Comparison of ENCODE assay signal across 25 mouse cellular contexts in the genomic region with DNA sequence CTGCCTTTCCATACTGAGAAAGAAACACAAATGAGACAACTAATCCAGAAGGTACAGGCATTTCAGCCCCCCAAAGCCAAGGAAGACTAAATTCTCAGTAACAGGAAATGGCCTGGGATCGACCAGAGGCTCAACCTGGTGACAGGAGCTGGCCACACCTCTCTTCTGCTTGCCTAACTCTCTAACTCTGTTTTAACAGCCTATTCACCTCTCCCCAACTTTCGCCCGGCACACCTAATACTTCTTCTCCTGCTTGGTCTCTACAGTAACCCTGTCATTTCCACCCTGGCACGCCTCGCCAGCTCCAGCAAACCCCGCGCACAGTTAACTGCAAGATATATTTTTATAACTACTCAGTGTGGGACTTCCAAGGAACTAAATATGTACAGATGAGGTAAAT. TPM values are rescaled to one million over a fixed set of nuclear protein-coding genes. Genes with fewer than 3 reads are reported as not detected.
DNase-seq lines count a peak whose midpoint lies in the region; ATAC-seq and TF ChIP-seq lines count a peak whose summit lies in the region.
"Had no signal": no experiment of that assay in that cellular context is flagged by ENCODE, and none has a peak within 500 bp of the region (broad histone marks: within the 10 kb centered on the region; RNA-seq: fewer than 3 reads in every experiment).

No protein-coding gene starts in this region.

- no peak overlapping the region for H3K4me3 ChIP-seq in gastrocnemius, adult 2 months
- H3K4me3 ChIP-seq in layer of hippocampus, adult 2 months, result no peak overlapping the region
- H3K4me3 ChIP-seq in liver, embryonic 11.5 days (ENCODE audit: low read depth, low read length), result no peak overlapping the region
- H3K4me3 ChIP-seq: embryonic facial prominence, embryonic 13.5 days; forebrain, embryonic 13.5 days; neural tube, embryonic 12.5 days had no signal

- no peaks in the 10 kb centered on the region for H3K4me1 ChIP-seq in liver, embryonic 11.5 days (replicated peaks; ENCODE audit: control insufficient read depth, insufficient read depth, low read length)

- no peak for DNase-seq in gastrocnemius, adult 2 months
- no peak for DNase-seq in gastrocnemius, adult 8-10 months (ENCODE audit: low spot score in 2 of 2)
- no peak for DNase-seq in layer of hippocampus, adult 2 months (ENCODE audit: low spot score in 2 of 2)
- no peak for DNase-seq in layer of hippocampus, adult 8-10 months (ENCODE audit: low spot score in 2 of 2)
- peak; percentile 48 for DNase-seq in urinary bladder, postnatal 14 days (ENCODE audit: low spot score)
- no peak for DNase-seq in urinary bladder, postnatal 25 days (ENCODE audit: low spot score)
- no peak for DNase-seq in liver, embryonic 11.5 days (ENCODE audit: low spot score)
- DNase-seq: adrenal gland, postnatal 10 days; cerebellum, adult 2 months; cerebellum, postnatal 25 days; gastrocnemius, postnatal 14 days; heart, adult 11 months; lung, embryonic 14.5 days; midbrain, embryonic 14.5 days; retina, postnatal 1 day; right cerebral cortex, postnatal 25 days; spleen, adult 18-20 months; thymus, postnatal 14 days had no signal

- intact Hi-C loops in gastrocnemius, adult 2 months (cut with DNase I), result no loop called here

- 71% methylated on average over 7 of the region's 7 CpGs for WGBS in liver, embryonic 11.5 days

- peak overlapping the region; percentile 40; the same call in 1 of the 2 replicates for H3K27ac ChIP-seq in gastrocnemius, adult 2 months
- H3K27ac ChIP-seq in layer of hippocampus, adult 2 months, result peak overlapping the region; percentile 18; the same call in 1 of the 2 replicates
- H3K27ac ChIP-seq in liver, embryonic 11.5 days (ENCODE audit: low read depth, low read length), result no peak overlapping the region
- H3K27ac ChIP-seq: embryonic facial prominence, embryonic 13.5 days; forebrain, embryonic 13.5 days; liver, embryonic 14.5 days; neural tube, embryonic 12.5 days had no signal

- H3K36me3 ChIP-seq in liver, embryonic 11.5 days (ENCODE audit: control insufficient read depth, insufficient read depth, low read length), result no peaks in the 10 kb centered on the region
- H3K36me3 ChIP-seq: embryonic facial prominence, embryonic 13.5 days; neural tube, embryonic 12.5 days had no signal

- no peak overlapping the region for H3K4me2 ChIP-seq in liver, embryonic 11.5 days
- H3K4me2 ChIP-seq: embryonic facial prominence, embryonic 13.5 days; forebrain, embryonic 13.5 days; heart, embryonic 11.5 days; lung, embryonic 14.5 days; neural tube, embryonic 12.5 days had no signal

- no peak for ATAC-seq in liver, embryonic 11.5 days (replicated peaks; ENCODE audit: low FRiP score)
- ATAC-seq: activated CD4-positive, CD25-positive, alpha-beta regulatory T cell, adult 4 months; forebrain, embryonic 13.5 days; inflammation-experienced regulatory T-cells, adult 6 months had no signal

- no peaks in the 10 kb centered on the region for H3K9me3 ChIP-seq in liver, embryonic 11.5 days (ENCODE audit: control insufficient read depth, low read length)
- H3K9me3 ChIP-seq: embryonic facial prominence, embryonic 13.5 days; forebrain, embryonic 13.5 days; neural tube, embryonic 12.5 days had no signal

- TF ChIP-seq CTCF in gastrocnemius, adult 2 months (IDR thresholded peaks at IDR 0.05), result no peak
- TF ChIP-seq CTCF in layer of hippocampus, adult 2 months (conservative IDR thresholded peaks at IDR 0.05), result no peak

- no peaks in the 10 kb centered on the region for H3K27me3 ChIP-seq in liver, embryonic 11.5 days (replicated peaks; ENCODE audit: control insufficient read depth, insufficient read depth, low read length)
- H3K27me3 ChIP-seq: embryonic facial prominence, embryonic 13.5 days; forebrain, embryonic 13.5 days; neural tube, embryonic 12.5 days had no signal

- no peak overlapping the region for H3K9ac ChIP-seq in liver, embryonic 11.5 days (ENCODE audit: low read depth, low read length)
- H3K9ac ChIP-seq: embryonic facial prominence, embryonic 13.5 days; forebrain, embryonic 13.5 days; liver, embryonic 14.5 days; lung, embryonic 14.5 days; neural tube, embryonic 12.5 days had no signal

RNA-seq across cellular contexts. Expression of a gene that starts 9.0 kb away (rescaled TPM):
- 10 to 100 TPM; 38.7 to 43.4 TPM for total RNA-seq in gastrocnemius, adult 2 months (2021)
- total RNA-seq in gastrocnemius, adult 8-10 months (2022), result 10 to 100 TPM; 39.8 to 51.3 (median 42.6) TPM
- 100 to 1,000 TPM; 196 to 197 TPM for total RNA-seq in layer of hippocampus, adult 2 months (2021)
- 100 to 1,000 TPM; 171 to 189 (median 179) TPM for total RNA-seq in layer of hippocampus, adult 8-10 months (2022)
- 1.8 and 2.1 TPM in 2 replicates for polyA plus RNA-seq in liver, embryonic 11.5 days (2014; fragmentation: Nextera tagmentation; extraction: Ambion mirVana)
